Mouse (Mus musculus) layer of hippocampus, adult 2 months (tissue): ENCODE measurements at regions not wholly inside any gene's neighbourhood (a gene's known extent, or its start where the extent isn't known, plus 50 kb on each side); places are given as distances from the start of the nearest gene placed in this dataset.
A peak's percentile ranks its signal among the peaks of the same experiment; 100 is the strongest.

Experiments used
- DNase-seq, 2 experiments: peaks; one replicate each; pipeline ENCODE4 v3.0.0; 2022; ENCODE audit warnings: low spot score in 2 of 2
- H3K27ac ChIP-seq: fragments of 200-600 bp; 2 replicates; pipeline ENCODE4 v1.8.1; 2022
- H3K4me3 ChIP-seq: fragments of 200-600 bp; 2 replicates; pipeline ENCODE4 v1.8.1; 2022; ENCODE audit warnings: mild to moderate bottlenecking
- CTCF ChIP-seq: fragments of 200-600 bp; conservative IDR thresholded peaks from 2 replicates; pipeline ENCODE4 v1.8.1; 2022; ENCODE audit warnings: antibody characterized with exemption, mild to moderate bottlenecking, moderate library complexity

- no peak for TF ChIP-seq CTCF
- Histone ChIP-seq H3K27ac (no peak overlapping the region), H3K4me3 (no peak overlapping the region)
- DNase-seq: no peak
These were observed 150.2 kb upstream of the Spred2 start for GRCm38 (mm10) chr11:19774010-19774409.

- H3K27ac ChIP-seq: no peak overlapping the region
- no peak overlapping the region for H3K4me3 ChIP-seq
- TF ChIP-seq CTCF: no peak
- no peak for DNase-seq
These were observed 148.4 kb upstream of the Spred2 start for GRCm38 (mm10) chr11:19775741-19776140.

DNA sequence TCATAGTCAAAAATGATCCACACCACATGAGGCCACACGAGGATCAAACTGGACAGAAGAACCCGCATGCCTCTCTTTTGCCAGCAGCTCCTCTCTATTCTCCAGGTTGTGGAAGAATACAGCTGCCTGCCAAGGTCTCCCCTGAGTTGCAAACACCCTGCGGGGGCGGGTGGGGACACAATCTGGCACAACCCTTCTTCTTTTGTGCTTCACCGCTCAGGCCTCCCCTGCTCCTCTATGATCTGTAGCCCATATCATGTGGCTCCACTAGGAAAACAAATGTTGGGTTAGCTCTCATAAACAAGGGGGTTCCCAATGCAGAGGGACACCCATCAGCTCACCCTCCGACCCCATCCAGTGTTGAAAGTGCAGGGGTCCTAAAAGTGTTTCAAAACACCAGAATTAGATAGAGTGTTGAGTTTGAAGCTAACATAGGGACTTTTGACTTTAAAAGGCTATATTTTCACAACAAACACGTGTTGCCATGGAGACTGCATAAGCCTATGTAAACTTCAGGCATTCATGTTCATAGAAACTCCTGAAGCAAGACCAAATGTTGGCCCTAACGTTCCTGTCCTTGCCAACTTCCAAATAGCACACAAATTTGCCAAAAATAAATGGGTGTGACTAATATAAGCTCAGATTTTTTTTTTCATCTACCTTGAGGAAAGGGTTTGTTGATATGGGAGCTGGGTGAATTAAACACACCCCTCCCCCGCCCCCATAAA lies 147.5 kb upstream of the Spred2 start:
- Histone ChIP-seq H3K4me3 (no peak overlapping the region), H3K27ac (no peak overlapping the region)
- DNase-seq: no peak
- TF ChIP-seq CTCF: no peak

GRCm38 (mm10) chr11:19778191-19778590 lies 146.0 kb upstream of the Spred2 start:
- no peak for TF ChIP-seq CTCF
- Histone ChIP-seq H3K4me3 (no peak overlapping the region), H3K27ac (no peak overlapping the region)
- DNase-seq: no peak

DNA sequence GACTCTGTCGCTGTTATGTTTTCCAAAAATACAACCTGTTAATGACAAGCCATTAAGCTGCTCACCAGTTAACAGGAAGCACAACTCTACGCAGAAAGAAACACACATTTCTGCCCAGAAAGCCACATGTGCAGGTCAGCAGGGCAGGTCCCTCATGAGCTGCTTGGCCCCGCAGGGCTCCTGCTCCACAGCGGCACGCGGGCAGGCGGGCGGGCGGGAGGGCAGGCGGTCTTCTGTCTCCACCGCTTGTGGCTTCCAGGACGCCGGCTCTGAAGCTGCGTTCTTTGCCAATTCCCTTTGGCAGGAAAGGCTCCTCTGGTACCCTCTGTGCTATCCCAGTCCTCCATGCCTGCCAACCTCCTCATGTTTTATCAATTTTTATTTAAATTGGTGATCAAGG lies 139.1 kb upstream of the Spred2 start:
- no peak overlapping the region for H3K27ac ChIP-seq
- TF ChIP-seq CTCF: no peak
- DNase-seq: no peak
- no peak overlapping the region; the same call in 1 of the 2 replicates for H3K4me3 ChIP-seq

DNA sequence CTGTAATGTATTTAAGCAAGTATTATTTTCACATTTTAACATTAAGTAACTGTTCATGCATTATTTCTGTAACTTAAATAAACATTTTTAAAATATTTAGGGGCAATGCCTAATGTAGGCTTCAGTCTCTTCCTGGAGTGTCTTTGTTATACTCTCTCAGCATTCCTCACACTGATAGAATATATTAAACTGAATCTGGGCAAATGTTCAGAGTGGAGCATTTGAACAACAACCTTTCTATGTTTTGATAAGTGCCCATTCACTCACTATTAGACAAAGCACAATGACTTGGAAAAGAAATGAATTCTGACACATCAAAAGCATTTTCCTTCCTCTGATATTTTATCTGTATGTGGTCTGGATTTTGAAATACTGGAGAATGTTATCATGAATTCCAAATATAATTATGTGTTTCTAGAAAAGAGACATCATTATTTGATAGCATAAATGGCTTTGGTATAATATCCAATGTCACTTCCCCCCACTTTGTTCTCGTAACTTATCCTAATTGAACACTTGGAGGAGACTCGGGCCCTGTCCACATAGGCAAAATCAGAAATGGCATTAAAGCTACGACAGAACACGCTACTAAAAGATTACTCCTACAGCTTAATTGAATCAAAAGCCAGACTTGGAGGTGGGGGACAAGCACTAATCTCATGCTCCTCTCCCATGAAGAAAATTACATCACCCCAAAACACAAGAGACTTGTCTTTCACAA lies 127.1 kb upstream of the Spred2 start:
- Histone ChIP-seq H3K4me3 (no peak overlapping the region), H3K27ac (peak overlapping the region; percentile 68)
- no peak for TF ChIP-seq CTCF
- DNase-seq: no peak

- no peak for TF ChIP-seq CTCF
- no peak for DNase-seq
- H3K27ac ChIP-seq: no peak overlapping the region
- H3K4me3 ChIP-seq: no peak overlapping the region
These were observed 114.8 kb upstream of the Spred2 start for GRCm38 (mm10) chr11:19809359-19809758.

DNA sequence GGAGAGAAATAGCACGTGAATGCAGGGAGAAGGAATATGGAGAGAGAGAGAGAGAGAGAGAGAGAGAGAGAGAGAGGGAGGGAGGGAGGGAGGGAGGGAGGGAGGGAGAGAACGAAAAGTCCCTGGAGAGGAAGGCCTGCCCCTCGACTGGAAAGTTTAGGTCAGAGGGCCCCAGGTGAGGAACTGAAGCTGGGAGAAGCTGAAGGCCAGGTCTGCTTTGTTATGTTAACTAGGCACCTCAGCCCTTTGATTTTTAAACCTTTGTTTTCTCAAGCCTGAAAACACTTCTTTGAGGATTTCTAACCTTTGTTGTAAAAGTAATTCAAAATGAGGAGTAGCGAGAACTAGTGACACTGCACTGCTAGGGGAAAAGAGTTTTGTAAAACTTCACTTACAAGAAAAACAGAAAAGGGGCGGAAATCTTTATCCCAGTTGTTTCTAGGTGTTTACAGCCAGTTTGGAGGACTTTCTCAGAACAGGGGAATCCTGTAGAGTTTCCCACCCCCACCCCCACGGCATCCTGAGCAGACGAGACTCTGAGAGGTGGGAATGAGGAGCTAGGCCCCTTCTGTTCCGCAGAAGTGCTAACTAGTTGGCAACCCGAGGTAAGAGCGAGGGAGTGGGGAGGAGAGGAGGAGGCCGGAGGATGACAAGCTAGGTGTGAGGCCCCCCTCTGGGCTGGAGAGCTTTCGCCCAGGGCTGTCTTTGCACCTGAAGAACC lies 112.7 kb upstream of the Spred2 start:
- no peak overlapping the region for H3K27ac ChIP-seq
- H3K4me3 ChIP-seq: no peak overlapping the region
- no peak for DNase-seq
- TF ChIP-seq CTCF: no peak

GRCm38 (mm10) chr11:19811992-19812690 lies 112.0 kb upstream of the Spred2 start:
- no peak for DNase-seq
- H3K27ac ChIP-seq: no peak overlapping the region
- no peak for TF ChIP-seq CTCF
- no peak overlapping the region for H3K4me3 ChIP-seq

- TF ChIP-seq CTCF: no peak
- DNase-seq: no peak
- H3K4me3 ChIP-seq: no peak overlapping the region
These were observed 110.6 kb upstream of the Spred2 start for GRCm38 (mm10) chr11:19813549-19813948.

DNA sequence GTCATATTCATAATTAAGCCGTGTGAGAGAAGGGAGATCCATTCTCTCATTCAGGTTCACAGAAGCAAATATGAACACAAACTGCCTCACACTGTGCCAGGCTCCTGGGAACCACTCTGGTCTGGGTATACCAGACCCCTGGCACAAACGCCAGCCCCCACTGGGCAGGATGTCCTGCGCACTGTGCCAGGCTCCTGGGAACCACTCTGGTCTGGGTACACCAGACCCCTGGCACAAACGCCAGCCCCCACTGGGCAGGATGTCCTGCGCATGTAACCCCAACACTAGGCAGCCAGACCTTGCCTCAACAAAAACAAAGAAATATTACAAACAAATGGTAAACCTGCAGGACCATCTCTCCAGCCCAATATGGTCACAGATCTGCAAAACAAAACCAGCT lies 101.2 kb upstream of the Spred2 start:
- TF ChIP-seq CTCF: no peak
- DNase-seq: no peak
- Histone ChIP-seq H3K27ac (no peak overlapping the region), H3K4me3 (no peak overlapping the region; the same call in 1 of the 2 replicates)

More at GRCm38 (mm10) chr11:19813549-19813948, 110.6 kb upstream of the Spred2 start:
- H3K27ac ChIP-seq: no peak overlapping the region

DNA sequence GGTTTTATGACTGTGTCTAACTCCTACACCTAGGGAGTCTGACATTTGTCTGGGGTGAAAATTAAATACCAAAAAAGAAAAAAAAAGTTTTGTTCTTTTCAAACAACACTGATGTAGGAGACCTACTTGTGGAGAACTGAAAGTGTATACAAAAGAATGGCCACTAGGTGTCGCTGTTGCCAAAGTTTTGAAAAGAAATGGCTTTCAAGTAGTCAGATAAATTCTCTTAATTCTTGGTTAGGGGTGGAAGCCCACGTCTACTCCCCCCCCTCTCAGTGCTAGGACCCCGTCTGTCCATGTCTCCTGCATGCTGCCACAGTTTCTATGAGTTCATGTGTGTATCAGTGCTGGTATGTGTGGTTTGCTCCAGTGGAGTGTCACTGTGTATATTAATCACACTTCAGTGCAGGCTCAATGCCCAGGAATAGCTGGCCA lies 100.7 kb upstream of the Spred2 start:
- H3K4me3 ChIP-seq: no peak overlapping the region; the same call in 1 of the 2 replicates
- TF ChIP-seq CTCF: peak; percentile 89
- H3K27ac ChIP-seq: no peak overlapping the region
- DNase-seq: peak; percentile 59 to 77
